Mouse (Mus musculus) liver, embryonic 11.5 days (tissue): ENCODE data around the gene Slc25a11. TPM values are rescaled to one million over a fixed set of nuclear protein-coding genes. Genes with fewer than 3 reads are reported as not detected.

Experiments used
- ATAC-seq: fragments of 200-750 bp; cut with Nextera tagmentation; replicated peaks from 2 replicates; pipeline ENCODE4 v1.8.0; 2017; ENCODE audit warnings: moderate number of reproducible peaks, mild to moderate bottlenecking, moderate TSS enrichment, moderate library complexity; ENCODE audit not compliant: low FRiP score
- DNase-seq: peaks from one replicate; pipeline ENCODE4 v3.0.0-alpha.2; 2017; ENCODE audit warnings: low spot score
- H3K27ac ChIP-seq: fragments of 300-500 bp; sonication (generic); 2 replicates; pipeline ENCODE4 v1.5.1; 2014; ENCODE audit warnings: mild to moderate bottlenecking, low read depth, low read length, control low read depth
- H3K27me3 ChIP-seq: fragments of 300-500 bp; sonication (generic); replicated peaks from 2 replicates; pipeline ENCODE4 v1.6.1; 2014; ENCODE audit warnings: low read length, mixed read lengths; ENCODE audit not compliant: control insufficient read depth, insufficient read depth
- H3K36me3 ChIP-seq: fragments of 300-500 bp; sonication (generic); 2 replicates; pipeline ENCODE4 v1.6.1; 2014; ENCODE audit warnings: mild to moderate bottlenecking, low read length, moderate library complexity, mixed read lengths; ENCODE audit not compliant: control insufficient read depth, insufficient read depth
- H3K4me1 ChIP-seq: fragments of 300-500 bp; sonication (generic); replicated peaks from 2 replicates; pipeline ENCODE4 v1.6.1; 2014; ENCODE audit warnings: low read length, mixed read lengths; ENCODE audit not compliant: control insufficient read depth, insufficient read depth
- H3K4me2 ChIP-seq: fragments of 300-500 bp; sonication (generic); 2 replicates; pipeline ENCODE4 v1.6.1; 2014; ENCODE audit warnings: mild to moderate bottlenecking, control low read depth, moderate library complexity
- H3K4me3 ChIP-seq: fragments of 300-500 bp; sonication (generic); 2 replicates; pipeline ENCODE4 v1.5.1; 2014; ENCODE audit warnings: low read depth, low read length, control low read depth
- H3K9ac ChIP-seq: fragments of 300-500 bp; sonication (generic); 2 replicates; pipeline ENCODE4 v1.6.1; 2014; ENCODE audit warnings: low read depth, low read length, control low read depth
- H3K9me3 ChIP-seq: fragments of 300-500 bp; sonication (generic); 2 replicates; pipeline ENCODE4 v1.6.1; 2016; ENCODE audit warnings: low read length, inconsistent platforms, mixed read lengths; ENCODE audit not compliant: control insufficient read depth
- WGBS: fragments of 180-500 bp; shearing (Covaris S2); extraction: QIAGEN DNeasy Blood & Tissue Kit; methylation state at CpG from one replicate; pipeline ENCODE4 v1.1.7; 2014; 5-methylcytosine and 5-hydroxymethylcytosine counted together
- polyA plus RNA-seq: library from polyadenylated mRNA; unstranded; fragments of >200 nt; fragmentation: Nextera tagmentation; extraction: Ambion mirVana; gene quantifications from 2 replicates; pipeline ENCODE4 v1.2.1, GENCODE M21; 2014

Slc25a11 gene
- polyA plus RNA-seq, 1 experiment from 2014 or later: 115 TPM

GRCm38 (mm10) chr11:70628431-70628830, 18.8 kb downstream of the Slc25a11 start:
- WGBS: 46% methylated on average over 2 of the region's 2 CpGs
- H3K4me1 ChIP-seq: no peaks in the 10 kb centered on the region; the same call in 1 of the 2 replicates
- H3K9me3 ChIP-seq: no peaks in the 10 kb centered on the region
- no peak overlapping the region for H3K9ac ChIP-seq
- DNase-seq (no peak), ATAC-seq (no peak)
- H3K36me3 ChIP-seq: no peaks in the 10 kb centered on the region
- no peaks in the 10 kb centered on the region for H3K27me3 ChIP-seq
- H3K4me2 ChIP-seq: no peak overlapping the region
- no peak overlapping the region for H3K4me3 ChIP-seq
- no peak overlapping the region for H3K27ac ChIP-seq

GRCm38 (mm10) chr11:70626877-70627276, 20.4 kb downstream of the Slc25a11 start:
- H3K36me3 ChIP-seq: no peaks in the 10 kb centered on the region
- H3K27ac ChIP-seq: no peak overlapping the region
- H3K9me3 ChIP-seq: no peaks in the 10 kb centered on the region
- 70% methylated on average over 4 of the region's 4 CpGs for WGBS
- no peak overlapping the region for H3K4me2 ChIP-seq
- H3K27me3 ChIP-seq: no peaks in the 10 kb centered on the region
- H3K9ac ChIP-seq: no peak overlapping the region
- peaks cover 6% of the 10 kb centered on the region for H3K4me1 ChIP-seq
- ATAC-seq (no peak), DNase-seq (no peak)
- H3K4me3 ChIP-seq: no peak overlapping the region

DNA sequence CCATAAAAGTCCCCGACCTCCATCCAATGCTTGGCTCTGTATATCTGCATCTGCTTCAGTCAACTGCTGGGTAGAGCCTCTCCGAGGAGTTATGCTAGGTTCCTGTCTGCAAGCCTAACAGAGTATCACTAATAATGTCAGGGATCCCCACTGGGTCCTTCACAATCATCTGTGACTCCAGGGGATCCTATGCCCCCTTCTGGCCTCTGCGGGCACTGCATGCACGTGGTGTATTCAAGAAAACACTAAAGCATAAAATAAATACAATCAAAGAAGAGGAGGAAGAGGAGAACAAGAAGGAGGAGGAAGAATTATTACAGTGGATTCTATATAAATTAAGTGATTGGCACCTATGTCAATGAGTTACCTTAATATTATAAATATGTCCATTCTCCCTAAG, 21.8 kb downstream of the Slc25a11 start:
- H3K4me2 ChIP-seq: no peak overlapping the region
- H3K27ac ChIP-seq: no peak overlapping the region
- H3K9me3 ChIP-seq: no peaks in the 10 kb centered on the region
- WGBS: 46% methylated on average over 4 of the region's 4 CpGs
- peak; percentile 61 for DNase-seq
- H3K9ac ChIP-seq: no peak overlapping the region
- no peak for ATAC-seq
- peaks cover 6% of the 10 kb centered on the region for H3K4me1 ChIP-seq
- no peak overlapping the region for H3K4me3 ChIP-seq
- no peaks in the 10 kb centered on the region for H3K27me3 ChIP-seq
- H3K36me3 ChIP-seq: no peaks in the 10 kb centered on the region

DNA sequence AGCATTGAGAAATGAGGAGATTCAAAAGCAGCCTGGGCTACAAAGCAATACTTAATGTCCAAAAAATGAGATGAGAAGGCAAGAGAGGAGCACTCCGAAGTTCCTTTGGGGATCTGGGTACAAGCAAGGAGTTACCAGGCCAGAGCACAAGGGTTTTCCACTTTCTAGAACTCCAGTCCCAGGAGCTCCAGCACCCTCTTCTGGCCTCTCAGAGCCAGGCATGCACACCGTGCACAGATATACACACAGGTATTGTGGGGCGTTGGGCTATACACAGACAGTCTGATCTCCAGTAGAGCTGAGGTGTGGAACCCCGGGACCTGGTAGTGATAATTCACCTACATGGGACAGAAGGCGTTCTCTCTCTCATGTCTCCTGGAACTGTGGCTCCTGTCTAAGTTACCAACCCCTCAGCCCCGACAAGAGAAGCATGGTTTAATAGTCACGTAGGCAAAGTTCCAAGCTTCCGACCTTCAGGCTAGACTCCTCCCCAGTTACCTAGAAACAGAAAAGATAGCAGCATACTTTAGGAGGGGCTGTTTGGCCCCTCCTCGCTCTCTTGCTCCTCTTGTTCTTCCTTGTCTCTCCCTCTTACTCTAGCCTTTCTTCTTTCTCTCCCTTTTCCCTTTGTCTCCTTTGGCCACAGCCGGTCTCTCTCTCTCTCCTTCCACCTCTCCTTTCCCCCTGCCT, 24.1 kb downstream of the Slc25a11 start:
- no peak overlapping the region for H3K9ac ChIP-seq
- H3K4me2 ChIP-seq: no peak overlapping the region
- no peaks in the 10 kb centered on the region for H3K9me3 ChIP-seq
- no peak for DNase-seq
- H3K27me3 ChIP-seq: no peaks in the 10 kb centered on the region
- H3K4me3 ChIP-seq: no peak overlapping the region
- WGBS: 75% methylated on average over 10 of the region's 10 CpGs
- H3K36me3 ChIP-seq: no peaks in the 10 kb centered on the region
- peaks cover 6% of the 10 kb centered on the region for H3K4me1 ChIP-seq
- no peak overlapping the region for H3K27ac ChIP-seq
- ATAC-seq: no peak

GRCm38 (mm10) chr11:70621972-70622814, 25.1 kb downstream of the Slc25a11 start:
- ATAC-seq: peak; percentile 77
- no peak for DNase-seq
- Histone ChIP-seq H3K9me3 (no peaks in the 10 kb centered on the region), H3K9ac (no peak overlapping the region), H3K27me3 (no peaks in the 10 kb centered on the region), H3K4me1 (peaks cover 6% of the 10 kb centered on the region), H3K36me3 (no peaks in the 10 kb centered on the region), H3K27ac (no peak overlapping the region), H3K4me3 (no peak overlapping the region), H3K4me2 (no peak overlapping the region)
- 49% methylated on average over 7 of the region's 7 CpGs for WGBS

- WGBS: 26% methylated on average over 1 of the region's 1 CpGs
- no peak within 1 kb of the TSS for H3K4me3 ChIP-seq
- H3K27me3 ChIP-seq: peaks cover 4% of the 10 kb centered on the region; the same call in 1 of the 2 replicates
- H3K9me3 ChIP-seq: no peaks in the 10 kb centered on the region
- no peak within 1 kb of the TSS for H3K4me2 ChIP-seq
- no peak within 1 kb of the TSS for H3K27ac ChIP-seq
- no peaks in the 10 kb centered on the region for H3K36me3 ChIP-seq
- ATAC-seq (no peak), DNase-seq (no peak)
- peaks cover 16% of the 10 kb centered on the region for H3K4me1 ChIP-seq
- no peak within 1 kb of the TSS for H3K9ac ChIP-seq
These were observed 28.2 kb downstream of the Slc25a11 start, which contains the start of gene Chrne for GRCm38 (mm10) chr11:70619101-70619500. Gene Chrne (minus strand): TSS chr11:70619216.

DNA sequence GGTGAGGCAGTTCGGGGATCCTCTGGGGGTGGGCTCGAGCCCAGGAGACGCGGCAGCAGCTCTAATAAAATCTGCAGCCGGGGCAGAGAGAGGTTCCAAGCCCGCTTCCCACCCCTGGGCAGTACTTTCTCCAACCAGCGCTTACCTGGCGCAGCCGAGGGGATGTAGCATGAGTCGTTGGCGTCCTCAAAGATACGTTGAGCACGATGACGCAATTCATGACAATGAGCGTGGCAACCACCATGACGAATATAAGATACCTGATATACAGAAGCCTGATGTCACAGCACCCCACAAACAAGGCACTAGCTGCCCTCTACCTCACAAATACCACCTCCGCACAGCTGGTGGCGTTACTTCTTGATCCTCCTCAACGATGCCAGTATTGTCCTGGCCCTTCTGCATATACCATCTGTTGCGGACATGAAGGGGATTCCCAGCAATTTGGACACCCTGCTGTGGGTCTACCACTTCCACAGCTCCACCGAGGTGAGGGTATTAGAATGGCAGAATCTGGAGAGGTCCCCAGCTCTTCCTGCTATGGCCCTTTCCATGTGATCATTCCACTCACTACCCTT, 31.7 kb downstream of the Slc25a11 start, which contains the start of gene 4930544D05Rik:
Gene 4930544D05Rik, plus strand, starts transcription at position 333 of the 578 bp plus-strand sequence.
- Histone ChIP-seq H3K4me2 (peak within 1 kb of the TSS; percentile 99), H3K36me3 (peaks cover 11% of the 10 kb centered on the region), H3K4me1 (peaks cover 10% of the 10 kb centered on the region), H3K4me3 (peak within 1 kb of the TSS; percentile 55), H3K9ac (peak within 1 kb of the TSS; percentile 68), H3K9me3 (no peaks in the 10 kb centered on the region), H3K27me3 (peaks cover 4% of the 10 kb centered on the region; the same call in 1 of the 2 replicates), H3K27ac (no peak within 1 kb of the TSS)
- 17% methylated on average over 21 of the region's 21 CpGs for WGBS
- ATAC-seq (0 out of 2 replicates have a peak, but pooled peaks have one; percentile 11), DNase-seq (no peak)

DNA sequence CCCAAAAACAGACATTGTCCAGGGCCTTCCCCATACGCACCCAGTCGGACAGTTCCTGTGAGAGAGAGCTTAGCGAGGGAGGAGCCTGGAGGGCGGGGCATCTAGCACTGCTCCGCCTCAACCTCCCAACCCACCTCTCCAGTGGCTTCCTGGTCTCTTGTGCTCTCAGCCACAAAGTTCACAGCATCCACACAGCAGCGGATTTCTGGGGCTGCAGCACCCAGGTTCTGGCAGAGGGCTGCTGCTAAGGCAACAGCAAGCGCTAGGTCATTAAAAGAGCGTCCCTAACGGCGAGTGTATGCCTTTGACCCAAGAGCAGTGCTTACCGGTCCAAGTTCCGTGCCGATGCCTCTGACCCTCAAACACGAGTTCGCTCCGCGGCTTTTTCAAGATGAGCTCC, 32.2 kb downstream of the Slc25a11 start:
- 2% methylated on average over 17 of the region's 17 CpGs for WGBS
- Histone ChIP-seq H3K4me1 (peaks cover 10% of the 10 kb centered on the region), H3K27ac (no peak overlapping the region), H3K4me3 (peak overlapping the region; percentile 55), H3K36me3 (peaks cover 17% of the 10 kb centered on the region), H3K27me3 (peaks cover 4% of the 10 kb centered on the region; the same call in 1 of the 2 replicates), H3K9ac (peak overlapping the region; percentile 68), H3K4me2 (peak overlapping the region; percentile 99), H3K9me3 (no peaks in the 10 kb centered on the region)
- ATAC-seq (peak; percentile 84), DNase-seq (peak; percentile 75)
